Mouse (Mus musculus): ENCODE data around the gene Dync2h1. TPM values are rescaled to one million over a fixed set of nuclear protein-coding genes. Genes with fewer than 3 reads are reported as not detected.
A peak's percentile ranks its signal among the peaks of the same experiment; 100 is the strongest.
"Not testable (repeated sequence)": the region's sequence is repeated elsewhere in the genome, so short reads cannot be mapped to it uniquely, and the experiment has no call there.

The Dync2h1 gene
- 13.6 and 14.3 TPM in 2 replicates for polyA plus RNA-seq (2015; fragmentation: Nextera tagmentation; extraction: Ambion mirVana)

DNA sequence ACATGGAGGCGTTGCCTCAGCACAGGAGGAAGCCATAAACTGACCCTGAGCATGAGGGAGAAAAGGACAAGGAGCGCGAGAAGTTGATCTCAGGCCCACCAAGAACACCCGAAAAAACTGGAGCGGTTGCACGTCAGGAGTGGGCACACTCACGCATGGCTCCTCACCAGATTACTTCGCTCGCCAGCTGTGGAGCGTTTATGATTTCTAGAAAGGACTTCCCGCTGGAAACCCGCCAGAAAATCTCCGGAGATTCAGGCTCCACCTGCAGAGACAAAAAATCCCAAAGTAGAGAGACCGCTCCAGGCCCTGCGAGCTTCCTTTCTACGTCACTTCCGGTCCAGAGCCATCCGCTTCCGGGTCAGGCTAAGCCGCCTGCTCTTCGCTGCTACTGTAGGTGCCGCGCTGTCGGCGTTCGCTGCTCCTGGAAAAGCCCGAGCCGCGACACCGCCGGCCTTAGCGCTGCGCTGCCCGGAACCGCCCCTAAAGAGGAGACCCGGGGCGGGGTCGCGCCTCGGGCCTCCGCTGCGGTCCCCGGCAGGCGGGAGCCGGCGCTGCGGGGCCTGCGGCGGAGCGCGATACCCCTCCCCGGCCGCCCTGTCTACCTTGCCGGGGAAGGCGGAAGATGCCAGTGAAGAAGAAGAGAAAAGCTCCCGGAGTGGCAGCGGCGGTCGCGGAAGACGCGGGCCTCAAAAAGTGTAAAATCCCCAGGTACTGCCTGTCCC lies at the start of gene Dync2h1, which contains the start of gene Dcun1d5:
Dync2h1 (minus strand) TSS at position 275 of the 725 bp plus-strand sequence.
Dcun1d5 (plus strand) TSS at position 349 of the 725 bp plus-strand sequence.
- Histone ChIP-seq H3K27ac (peak within 1 kb of the TSS; percentile 95), H3K9me3 (no peaks in the 10 kb centered on the region), H3K27me3 (no peaks in the 10 kb centered on the region), H3K9ac (peak within 1 kb of the TSS; percentile 95), H3K36me3 (0 out of 2 replicates have a peak, but pooled peaks cover 6% of the 10 kb centered on the region), H3K4me3 (peak within 1 kb of the TSS; percentile 91), H3K4me2 (peak within 1 kb of the TSS; percentile 54), H3K4me1 (peaks cover 8% of the 10 kb centered on the region)
- under 1% methylated on average over 56 of the region's 62 CpGs for WGBS
- ATAC-seq (ENCODE audit: insufficient number of reproducible peaks, low FRiP score, low TSS enrichment, low read depth), result peak; percentile 98

DNA sequence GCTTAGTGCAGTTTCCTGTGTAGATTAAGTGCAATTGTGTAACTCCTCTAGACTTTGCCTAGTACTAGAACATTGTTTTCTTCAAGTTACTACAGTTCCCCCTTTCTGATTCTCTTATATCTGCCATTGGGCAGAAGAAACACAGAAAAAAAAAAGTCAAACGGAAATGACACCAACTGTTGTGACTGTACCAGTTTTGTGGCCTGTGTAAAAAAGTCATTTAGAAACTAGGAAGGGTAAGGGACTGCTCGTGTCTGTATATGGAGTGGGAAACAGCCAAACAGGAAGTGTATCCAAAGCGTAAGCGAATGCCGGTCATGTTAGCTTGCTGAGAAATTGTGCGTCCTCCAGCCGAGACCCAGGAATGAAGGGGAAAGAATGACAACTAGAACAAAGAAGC lies 37.2 kb upstream of the Dync2h1 start:
- peaks cover 8% of the 10 kb centered on the region; the same call in 1 of the 2 replicates for H3K36me3 ChIP-seq
- H3K27ac ChIP-seq, result no peak overlapping the region
- no peaks in the 10 kb centered on the region for H3K9me3 ChIP-seq
- H3K4me2 ChIP-seq, result no peak overlapping the region
- no peak for ATAC-seq (ENCODE audit: insufficient number of reproducible peaks, low FRiP score, low TSS enrichment, low read depth)
- H3K27me3 ChIP-seq, result no peaks in the 10 kb centered on the region
- H3K9ac ChIP-seq, result no peak overlapping the region
- WGBS, result 79% methylated on average over 7 of the region's 7 CpGs
- no peaks in the 10 kb centered on the region for H3K4me1 ChIP-seq
- no peak overlapping the region for H3K4me3 ChIP-seq

DNA sequence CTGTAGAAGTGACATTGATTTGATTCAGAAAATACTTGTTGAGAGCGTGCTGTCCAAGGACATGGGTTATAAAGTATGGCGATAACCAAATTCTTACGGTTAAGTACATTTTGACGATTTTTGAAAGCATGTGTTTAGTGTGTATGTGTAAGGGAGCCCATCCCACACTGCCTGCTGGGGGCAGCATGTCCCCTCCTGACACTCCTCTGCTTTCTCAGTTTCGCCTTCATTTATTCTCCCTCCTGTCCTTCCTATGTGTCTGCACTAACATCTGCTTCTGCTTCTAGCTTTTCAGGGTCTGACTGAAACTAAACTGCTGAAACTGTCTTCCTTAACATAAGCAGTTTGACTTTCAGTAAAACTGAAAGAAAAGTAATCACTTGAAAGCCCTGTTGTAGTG lies 36.8 kb upstream of the Dync2h1 start:
- H3K27me3 ChIP-seq, result no peaks in the 10 kb centered on the region
- no peak overlapping the region for H3K4me3 ChIP-seq
- no peak overlapping the region for H3K4me2 ChIP-seq
- ATAC-seq (ENCODE audit: insufficient number of reproducible peaks, low FRiP score, low TSS enrichment, low read depth), result no peak
- no peaks in the 10 kb centered on the region for H3K4me1 ChIP-seq
- no peaks in the 10 kb centered on the region for H3K9me3 ChIP-seq
- H3K36me3 ChIP-seq, result peaks cover 8% of the 10 kb centered on the region; the same call in 1 of the 2 replicates
- H3K9ac ChIP-seq, result no peak overlapping the region
- no peak overlapping the region for H3K27ac ChIP-seq
- 82% methylated on average over 5 of the region's 5 CpGs for WGBS

DNA sequence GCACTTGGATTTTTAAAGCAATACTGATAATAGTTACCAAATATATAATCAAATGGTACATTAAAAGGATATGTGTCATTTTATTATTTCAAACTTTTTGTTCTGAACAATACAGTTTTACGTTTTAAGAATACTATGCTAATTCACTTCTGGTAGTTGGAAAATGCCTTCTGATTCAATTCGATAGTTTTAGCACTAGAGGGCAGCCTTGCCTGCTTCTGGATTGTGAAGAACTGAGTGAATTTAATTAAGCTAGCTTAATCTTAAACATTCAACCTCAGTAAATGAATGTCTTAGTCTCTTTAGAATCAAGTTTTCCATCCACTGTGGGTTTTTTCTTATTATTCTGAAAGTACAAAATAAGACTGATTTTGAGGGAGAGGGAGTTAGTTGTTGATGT lies 32.0 kb upstream of the Dync2h1 start:
- Histone ChIP-seq H3K9ac (no peak overlapping the region), H3K4me3 (no peak overlapping the region), H3K36me3 (peaks cover 24% of the 10 kb centered on the region), H3K27ac (no peak overlapping the region), H3K4me1 (no peaks in the 10 kb centered on the region), H3K4me2 (no peak overlapping the region), H3K9me3 (no peaks in the 10 kb centered on the region), H3K27me3 (no peaks in the 10 kb centered on the region)
- WGBS, result 43% methylated on average over 2 of the region's 2 CpGs
- no peak for ATAC-seq (ENCODE audit: insufficient number of reproducible peaks, low FRiP score, low TSS enrichment, low read depth)

DNA sequence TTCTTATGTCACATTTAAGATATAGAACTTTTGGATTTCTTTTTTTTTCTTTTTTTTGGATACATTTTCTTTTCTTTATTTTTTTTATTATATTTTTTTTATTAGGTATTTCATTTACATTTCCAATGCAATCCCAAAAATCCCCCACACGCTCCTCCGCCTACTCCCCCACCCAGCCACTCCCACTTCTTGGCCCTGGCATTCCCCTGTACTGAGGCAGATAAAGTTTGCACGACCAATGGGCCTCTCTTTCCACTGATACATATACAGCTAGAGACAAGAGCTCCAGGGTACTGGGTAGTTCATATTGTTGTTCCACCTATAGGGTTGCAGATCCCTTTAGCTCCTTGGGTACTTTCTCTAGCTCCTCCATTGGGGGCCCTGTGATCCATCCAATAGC lies 6.4 kb upstream of the Dync2h1 start:
- not testable (repeated sequence) for H3K4me2 ChIP-seq; H3K27me3 ChIP-seq; H3K4me1 ChIP-seq; H3K9ac ChIP-seq; H3K4me3 ChIP-seq; H3K27ac ChIP-seq; ATAC-seq (ENCODE audit: insufficient number of reproducible peaks, low FRiP score, low TSS enrichment, low read depth); H3K9me3 ChIP-seq
- 90% methylated on average over 3 of the region's 3 CpGs for WGBS
- peaks cover 10% of the 10 kb centered on the region for H3K36me3 ChIP-seq

DNA sequence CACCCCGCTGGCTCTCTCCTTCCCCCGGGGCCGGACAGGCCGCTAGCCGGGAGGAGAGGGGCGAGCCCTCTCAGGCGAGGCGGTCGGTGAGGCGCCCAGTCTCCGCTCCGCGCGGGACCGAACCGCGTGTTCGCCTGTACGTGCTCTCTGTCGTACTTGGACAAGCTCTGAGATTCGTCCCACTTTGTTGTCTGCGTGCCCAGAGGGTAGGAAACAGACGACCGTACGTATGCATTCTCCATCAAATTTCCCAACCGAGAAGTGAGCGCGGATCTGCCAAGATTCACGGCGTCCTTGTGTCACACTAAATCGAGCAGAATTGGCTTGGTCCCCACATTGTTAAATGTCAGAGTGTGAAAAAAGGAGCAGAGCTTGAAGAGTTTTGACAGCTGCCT lies 648 bp upstream of the Dync2h1 start:
- Histone ChIP-seq H3K9me3 (no peaks in the 10 kb centered on the region), H3K9ac (peak overlapping the region; percentile 95), H3K27ac (peak overlapping the region; percentile 95), H3K4me1 (peaks cover 8% of the 10 kb centered on the region), H3K4me2 (peak overlapping the region; percentile 54), H3K27me3 (no peaks in the 10 kb centered on the region), H3K36me3 (0 out of 2 replicates have a peak, but pooled peaks cover 6% of the 10 kb centered on the region), H3K4me3 (peak overlapping the region; percentile 91)
- ATAC-seq (ENCODE audit: insufficient number of reproducible peaks, low FRiP score, low TSS enrichment, low read depth), result peak; percentile 73
- WGBS, result under 1% methylated on average over 29 of the region's 31 CpGs

DNA sequence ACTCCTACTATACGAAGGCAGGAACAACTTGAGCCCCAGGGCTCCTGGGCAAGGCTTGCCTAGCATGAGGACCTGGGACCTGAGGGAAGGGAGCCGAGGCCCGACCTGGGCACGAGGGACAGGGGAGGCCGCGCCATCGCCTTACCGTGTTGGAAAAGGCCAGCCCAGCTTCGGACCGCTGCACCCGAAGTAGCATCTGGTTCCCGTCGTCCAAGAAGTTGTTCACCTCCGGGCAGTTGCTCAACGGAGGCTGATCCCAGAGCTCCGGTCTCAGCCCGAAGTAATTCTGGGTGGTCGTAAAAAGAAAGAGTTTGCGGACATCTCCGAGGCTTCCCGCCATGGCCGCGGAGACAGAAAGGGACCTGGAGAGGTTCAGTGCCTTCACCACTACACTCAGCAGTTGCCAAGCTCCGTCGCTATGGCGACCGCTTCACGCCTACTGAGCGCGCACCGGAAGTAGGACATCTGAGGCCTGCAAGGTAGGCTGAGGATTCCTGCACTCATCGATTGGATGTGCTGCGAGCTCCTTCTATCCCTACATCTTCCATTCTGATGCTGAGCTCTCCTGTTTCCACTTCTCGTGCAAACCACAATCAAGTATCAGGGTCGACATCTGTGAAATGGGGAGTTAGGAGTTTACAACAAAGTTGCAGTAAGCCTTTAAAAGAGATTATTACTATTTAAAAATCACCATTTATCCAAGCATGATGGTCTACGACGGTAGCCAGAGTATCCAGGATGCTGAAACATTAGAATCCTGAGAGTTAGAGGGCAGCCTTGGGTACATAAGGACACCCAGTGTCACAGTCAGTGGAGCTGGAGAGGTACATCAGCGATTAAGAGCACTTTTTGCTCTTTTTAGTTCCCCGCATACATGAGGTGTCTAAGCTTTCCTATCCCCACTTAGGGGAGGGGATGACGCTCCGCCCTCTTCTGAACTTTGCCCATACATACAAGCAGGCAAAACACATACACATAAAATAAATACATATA lies 7.3 kb downstream of the Dync2h1 start:
- Histone ChIP-seq H3K9me3 (no peaks in the 10 kb centered on the region), H3K9ac (peak overlapping the region; percentile 70), H3K4me1 (no peaks in the 10 kb centered on the region; the same call in 1 of the 2 replicates), H3K27ac (peak overlapping the region; percentile 57; the same call in 1 of the 2 replicates), H3K4me2 (peak overlapping the region; percentile 77), H3K4me3 (peak overlapping the region; percentile 58), H3K27me3 (no peaks in the 10 kb centered on the region), H3K36me3 (0 out of 2 replicates have a peak, but pooled peaks cover 3% of the 10 kb centered on the region)
- WGBS, result 10% methylated on average over 41 of the region's 41 CpGs
- peak; percentile 96 for ATAC-seq (ENCODE audit: insufficient number of reproducible peaks, low FRiP score, low TSS enrichment, low read depth)

DNA sequence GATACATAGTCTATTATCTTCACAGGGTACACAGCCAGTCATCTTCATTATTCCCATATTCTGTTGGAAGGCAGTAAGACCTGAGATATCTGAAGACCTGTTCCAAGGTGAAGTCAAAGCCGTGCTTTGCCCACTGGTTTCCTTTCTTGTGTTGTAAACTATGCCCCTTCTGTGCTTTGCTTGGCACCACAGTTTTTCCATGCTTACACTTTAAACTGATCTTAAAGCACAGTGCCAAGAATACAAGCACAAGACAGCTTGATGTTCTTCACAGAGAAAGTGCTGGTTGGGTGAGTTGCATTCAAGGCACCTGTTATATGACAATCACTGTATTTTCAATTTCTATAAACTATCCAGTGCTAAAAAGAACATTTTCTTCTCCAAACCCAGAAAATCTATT lies 10.5 kb downstream of the Dync2h1 start:
- H3K9me3 ChIP-seq, result no peaks in the 10 kb centered on the region
- no peak overlapping the region for H3K27ac ChIP-seq
- no peak overlapping the region for H3K4me3 ChIP-seq
- H3K4me1 ChIP-seq, result no peaks in the 10 kb centered on the region; the same call in 1 of the 2 replicates
- H3K9ac ChIP-seq, result no peak overlapping the region
- H3K36me3 ChIP-seq, result peaks cover 10% of the 10 kb centered on the region
- 89% methylated on average over 1 of the region's 1 CpGs for WGBS
- H3K27me3 ChIP-seq, result no peaks in the 10 kb centered on the region
- no peak for ATAC-seq (ENCODE audit: insufficient number of reproducible peaks, low FRiP score, low TSS enrichment, low read depth)
- no peak overlapping the region for H3K4me2 ChIP-seq

DNA sequence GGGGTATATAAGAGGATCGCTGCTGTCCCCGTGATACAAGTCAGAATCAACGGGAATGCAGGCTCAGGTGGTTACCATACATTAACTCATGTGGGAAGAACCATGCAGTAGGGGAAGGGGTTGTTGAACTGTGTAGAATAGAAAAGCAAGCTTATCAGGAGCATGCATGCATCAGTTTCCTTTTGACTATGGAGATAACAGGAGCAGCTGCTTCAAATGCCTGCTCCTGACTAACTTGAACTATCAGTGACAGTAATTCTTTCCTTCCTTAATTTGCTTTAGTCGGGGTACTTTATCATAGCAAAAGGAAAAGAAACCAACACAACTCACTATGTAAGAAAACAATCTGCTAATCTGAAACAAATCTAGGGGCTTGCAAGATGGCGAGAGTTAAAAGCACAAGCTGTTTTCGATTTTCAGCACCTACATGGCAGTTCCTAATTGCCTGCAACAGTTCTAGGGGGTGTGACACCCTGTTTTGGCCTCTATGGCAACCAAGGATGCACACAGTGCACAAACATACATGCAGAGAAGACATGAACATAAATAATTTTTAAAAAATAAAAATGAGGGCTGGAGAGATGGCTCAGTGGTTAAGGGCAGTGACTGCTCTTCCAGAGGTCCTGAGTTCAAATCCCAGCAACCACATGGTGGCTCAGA lies 16.8 kb downstream of the Dync2h1 start:
- 82% methylated on average over 6 of the region's 6 CpGs for WGBS
- H3K27ac ChIP-seq, result no peak overlapping the region
- H3K27me3 ChIP-seq, result no peaks in the 10 kb centered on the region
- H3K4me3 ChIP-seq, result no peak overlapping the region
- H3K4me2 ChIP-seq, result no peak overlapping the region
- no peaks in the 10 kb centered on the region for H3K4me1 ChIP-seq
- H3K9ac ChIP-seq, result no peak overlapping the region
- H3K9me3 ChIP-seq, result no peaks in the 10 kb centered on the region
- peaks cover 23% of the 10 kb centered on the region for H3K36me3 ChIP-seq
- ATAC-seq (ENCODE audit: insufficient number of reproducible peaks, low FRiP score, low TSS enrichment, low read depth), result no peak

DNA sequence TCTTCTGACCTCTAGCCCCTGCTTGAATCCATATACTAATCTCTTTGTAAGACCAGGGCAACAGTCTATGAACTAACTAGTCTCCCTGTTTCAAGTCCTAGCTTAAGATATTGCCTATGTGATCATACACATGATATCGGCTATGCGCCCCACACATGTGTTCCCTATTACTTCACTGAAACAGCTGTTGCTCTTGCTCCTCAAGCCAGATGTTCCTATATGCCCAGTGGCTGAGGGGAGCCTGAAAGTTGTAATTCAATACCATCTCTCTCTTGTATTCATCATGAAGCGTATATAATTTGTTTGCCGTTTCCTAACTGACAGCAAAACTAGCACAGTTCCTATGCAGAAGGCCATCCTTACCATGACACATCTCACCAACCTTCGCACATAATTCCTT lies 23.6 kb downstream of the Dync2h1 start:
- H3K9me3 ChIP-seq, result no peaks in the 10 kb centered on the region
- H3K4me1 ChIP-seq, result no peaks in the 10 kb centered on the region
- H3K36me3 ChIP-seq, result peaks cover 35% of the 10 kb centered on the region
- no peak for ATAC-seq (ENCODE audit: insufficient number of reproducible peaks, low FRiP score, low TSS enrichment, low read depth)
- WGBS, result 47% methylated on average over 5 of the region's 5 CpGs
- no peaks in the 10 kb centered on the region for H3K27me3 ChIP-seq
- H3K27ac ChIP-seq, result no peak overlapping the region
- no peak overlapping the region for H3K9ac ChIP-seq
- no peak overlapping the region for H3K4me3 ChIP-seq
- H3K4me2 ChIP-seq, result no peak overlapping the region

DNA sequence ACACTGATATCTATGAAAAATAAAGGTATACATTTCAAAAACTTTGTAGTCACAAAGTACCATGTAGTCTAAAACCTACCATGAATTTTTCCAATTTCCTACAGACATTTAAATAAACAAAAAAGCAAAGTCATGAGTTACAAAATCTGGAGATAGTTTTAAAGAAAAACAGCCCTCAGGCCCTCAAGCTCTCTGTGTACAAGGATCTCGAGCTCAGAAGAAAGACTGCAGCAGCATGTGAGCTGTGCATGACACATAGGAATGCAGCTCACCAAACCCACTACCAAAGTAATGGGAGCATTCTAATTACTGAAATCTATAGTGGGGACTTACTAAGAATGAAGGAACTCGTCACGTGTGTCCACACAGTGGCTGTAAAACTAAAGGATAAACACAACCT lies 24.5 kb downstream of the Dync2h1 start:
- no peak for ATAC-seq (ENCODE audit: insufficient number of reproducible peaks, low FRiP score, low TSS enrichment, low read depth)
- Histone ChIP-seq H3K9ac (no peak overlapping the region), H3K9me3 (no peaks in the 10 kb centered on the region), H3K4me1 (no peaks in the 10 kb centered on the region), H3K36me3 (peaks cover 33% of the 10 kb centered on the region), H3K27me3 (no peaks in the 10 kb centered on the region), H3K4me3 (no peak overlapping the region), H3K4me2 (no peak overlapping the region), H3K27ac (no peak overlapping the region)
- WGBS, result 64% methylated on average over 3 of the region's 3 CpGs

Measured in limb, embryonic 15.5 days (tissue).